Mouse (Mus musculus): ENCODE measurements around the gene Slc41a2.

DNA sequence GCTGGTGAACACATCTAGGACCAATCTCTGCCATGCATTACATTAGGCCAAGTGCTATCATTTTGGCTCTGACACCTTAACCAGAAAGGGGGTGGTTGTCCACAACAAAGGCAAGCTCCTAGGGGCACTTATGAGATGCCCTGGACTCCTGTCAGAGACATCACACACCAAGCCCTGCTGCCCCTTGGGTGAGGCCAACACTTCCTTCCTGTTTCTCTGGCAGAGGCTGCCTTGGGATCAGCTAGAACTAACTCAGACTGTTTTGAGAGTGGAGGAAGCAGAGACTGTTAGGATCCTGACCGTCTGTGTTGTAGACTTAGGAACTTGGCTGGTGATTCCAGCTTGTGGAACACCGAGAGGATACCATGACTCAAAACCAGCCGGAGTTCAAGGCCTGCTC, 103.7 kb downstream of the Slc41a2 start:
- TF ChIP-seq CTCF (IDR thresholded peaks at IDR 0.05; ENCODE audit: low read depth), result no peak
- no peak for TF ChIP-seq EP300 (IDR thresholded peaks at IDR 0.05; ENCODE audit: low read depth)
